Mouse (Mus musculus): ENCODE data around the gene Sec24a.

Sec24a gene

DNA sequence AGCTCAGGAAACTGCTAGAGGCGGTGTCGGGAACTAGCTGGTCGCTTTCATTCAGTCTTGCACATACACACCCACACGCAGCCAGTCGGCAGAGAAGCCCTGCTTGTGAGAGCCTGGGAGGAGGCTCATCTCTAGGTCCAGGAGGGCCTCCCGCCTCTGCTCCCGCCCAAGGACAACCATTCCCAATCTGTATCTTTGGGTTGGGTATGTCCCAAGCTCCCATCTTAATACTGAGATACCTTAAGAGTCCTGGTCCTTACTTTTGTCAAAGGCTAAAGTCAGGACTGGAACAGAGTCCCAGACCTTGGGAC lies 113.6 kb downstream of the Sec24a start:
- DNase-seq (ENCODE audit: low read depth, low spot score) = peak; percentile 71

DNA sequence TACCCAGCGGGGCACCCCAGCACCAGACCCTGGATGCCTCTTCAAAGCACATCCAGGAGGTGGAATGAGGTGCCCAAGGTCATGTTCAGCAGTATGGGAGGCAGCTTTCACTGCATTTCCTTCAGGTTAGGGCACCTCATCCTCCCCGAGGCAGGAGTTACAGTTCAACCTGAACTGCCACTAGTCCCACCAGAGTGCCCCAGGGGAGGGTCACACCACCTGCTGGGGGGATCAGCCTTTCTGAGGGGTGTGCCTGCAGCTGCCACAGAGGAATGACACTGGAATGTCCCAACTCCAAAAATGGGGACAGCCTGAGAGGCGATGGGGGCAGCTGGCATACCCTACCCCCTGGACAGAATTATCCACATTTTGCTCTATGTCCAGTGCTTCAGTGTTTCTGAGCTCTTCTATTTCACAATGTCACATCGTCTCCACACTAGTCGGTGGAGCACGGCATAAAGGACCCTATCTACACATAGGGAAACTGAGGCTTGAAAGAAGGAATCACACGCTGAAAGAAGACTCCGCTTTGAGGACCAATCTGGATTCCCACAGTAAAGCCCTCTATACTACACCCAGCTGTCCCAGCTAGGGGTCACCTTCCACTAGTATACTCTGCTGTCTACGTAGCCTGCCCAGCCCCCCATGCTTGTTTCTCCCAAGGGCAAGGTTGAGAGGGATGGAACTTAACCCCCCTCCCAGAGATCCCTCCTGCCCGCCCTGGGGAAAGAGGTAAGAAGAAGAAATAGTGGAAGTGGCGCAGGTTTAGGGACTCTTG lies 114.1 kb downstream of the Sec24a start:
- peak; percentile 70 for DNase-seq (ENCODE audit: low read depth, low spot score)

DNA sequence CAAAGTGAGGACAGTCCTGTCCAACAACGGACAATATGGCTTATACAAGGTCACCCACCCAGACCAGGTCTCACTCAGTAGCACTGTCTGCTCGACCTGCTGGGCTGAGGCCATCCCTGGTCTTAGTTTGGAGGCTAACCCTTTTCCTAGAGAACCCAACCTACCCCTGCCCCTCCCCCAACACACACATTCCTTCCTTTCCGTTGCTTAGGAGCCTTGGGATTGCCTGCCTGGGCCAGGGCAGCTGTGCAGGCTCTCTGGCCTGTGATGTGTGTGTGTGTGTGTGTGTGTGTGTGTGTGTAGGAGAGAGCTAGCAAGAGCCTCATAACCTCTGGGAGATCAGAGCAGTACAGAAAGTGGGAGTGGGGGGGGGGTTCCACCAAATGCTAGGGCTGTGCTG lies 114.9 kb downstream of the Sec24a start:
- DNase-seq (ENCODE audit: low read depth, low spot score) = peak; percentile 84

DNA sequence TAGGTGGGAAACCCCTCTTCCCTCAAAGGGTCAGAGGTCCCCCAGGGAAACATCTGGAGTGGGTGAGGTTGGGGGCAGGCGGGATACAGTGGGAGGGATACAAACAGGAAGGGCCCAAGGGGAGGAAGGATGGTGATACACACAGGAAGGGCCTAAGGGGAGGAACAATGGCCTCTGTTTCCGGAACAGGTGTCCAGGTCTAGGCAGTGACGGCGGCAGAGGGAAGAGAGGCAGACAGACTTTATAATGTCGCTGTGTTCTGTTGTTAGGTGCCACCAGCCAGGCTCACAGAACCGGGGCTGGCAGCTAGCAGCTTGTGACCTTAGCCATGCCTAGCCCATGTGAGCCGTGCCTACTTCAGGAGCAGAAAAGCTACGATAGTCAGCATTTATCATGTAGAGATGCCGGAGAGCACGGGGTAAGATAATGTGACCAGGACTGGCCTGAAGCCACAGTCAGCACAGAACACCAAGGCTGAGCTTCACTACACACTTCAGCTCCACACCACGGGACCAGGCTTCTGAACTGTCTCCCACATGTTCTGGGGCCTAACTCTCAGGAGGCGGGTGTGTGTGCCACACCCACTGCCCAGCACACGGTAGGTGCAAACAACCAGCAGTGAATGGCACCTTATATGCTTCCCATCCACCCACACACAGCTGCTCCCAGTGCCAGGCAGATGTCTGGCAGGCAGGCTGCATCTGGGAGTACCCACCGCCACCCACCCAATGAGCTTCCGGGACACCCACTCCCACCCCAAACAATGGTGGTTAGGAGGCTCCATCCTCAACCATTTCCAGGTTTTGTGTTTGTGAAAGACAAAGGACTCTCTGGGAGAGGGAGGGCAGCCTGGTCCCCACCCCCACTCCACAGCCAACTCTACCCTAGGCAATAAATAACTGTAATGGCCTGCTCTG lies 116.4 kb downstream of the Sec24a start:
- peak; percentile 76 for DNase-seq (ENCODE audit: low read depth, low spot score)

DNA sequence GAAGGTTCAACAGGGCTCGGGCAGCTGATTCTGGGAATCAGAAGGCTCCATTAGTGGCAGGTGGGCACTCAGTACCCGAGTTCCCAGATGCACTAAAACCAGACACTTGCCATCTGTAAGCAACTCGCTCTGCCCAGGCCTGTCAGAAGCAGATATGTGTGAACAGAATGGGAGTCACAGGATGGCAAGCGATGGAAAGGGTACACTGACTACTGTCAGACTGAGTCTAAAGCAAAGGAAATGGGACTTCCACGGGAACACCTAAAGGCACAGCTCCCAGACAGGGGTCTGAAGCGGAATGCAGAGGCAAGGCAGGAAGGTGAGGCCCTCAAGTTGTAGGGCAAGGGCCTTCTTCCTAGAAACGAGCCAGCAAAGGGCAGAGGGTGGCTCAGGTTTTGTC lies 117.2 kb downstream of the Sec24a start:
- DNase-seq (ENCODE audit: low read depth, low spot score) = no peak

DNA sequence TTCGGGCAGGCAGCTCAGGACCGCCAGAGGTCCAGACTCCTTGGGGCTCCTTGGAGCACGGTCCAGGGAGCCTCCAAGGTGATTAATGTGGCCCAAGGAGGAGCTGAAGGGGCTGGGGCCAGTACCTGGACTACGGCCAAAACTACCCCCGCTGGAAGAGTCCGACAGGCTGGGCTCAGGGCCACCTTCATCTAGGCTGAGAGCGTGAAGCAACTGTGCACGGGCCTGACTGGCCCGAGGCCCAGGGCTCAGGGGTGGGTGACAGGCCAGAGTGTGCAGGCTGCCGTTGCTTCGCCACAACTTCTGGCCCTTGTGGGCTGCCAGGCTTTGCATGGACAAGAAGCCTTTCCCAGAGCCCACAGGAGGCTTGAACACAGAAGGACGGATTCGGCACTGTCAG lies 118.1 kb downstream of the Sec24a start:
- no peak for DNase-seq (ENCODE audit: low read depth, low spot score)

DNA sequence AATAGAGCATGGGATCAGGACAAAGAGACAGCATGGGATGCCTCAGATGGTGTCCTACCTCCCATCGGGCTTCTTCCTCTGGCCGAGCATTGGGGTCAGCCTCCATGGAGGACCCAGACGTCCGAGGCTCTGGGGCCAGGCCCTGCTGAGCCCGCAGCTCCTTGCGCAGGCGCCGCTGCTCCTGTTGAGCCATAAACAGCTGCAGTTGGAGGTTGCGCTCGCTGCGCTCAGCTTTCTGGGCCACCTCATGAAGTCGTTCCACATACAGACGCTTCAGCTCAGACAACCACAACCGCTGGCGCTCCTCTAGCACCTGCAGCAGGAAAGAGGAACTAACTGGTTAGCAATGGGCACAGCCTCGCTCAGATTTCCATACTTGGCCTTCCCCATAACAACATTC lies 119.2 kb downstream of the Sec24a start:
- DNase-seq (ENCODE audit: low read depth, low spot score) = no peak

DNA sequence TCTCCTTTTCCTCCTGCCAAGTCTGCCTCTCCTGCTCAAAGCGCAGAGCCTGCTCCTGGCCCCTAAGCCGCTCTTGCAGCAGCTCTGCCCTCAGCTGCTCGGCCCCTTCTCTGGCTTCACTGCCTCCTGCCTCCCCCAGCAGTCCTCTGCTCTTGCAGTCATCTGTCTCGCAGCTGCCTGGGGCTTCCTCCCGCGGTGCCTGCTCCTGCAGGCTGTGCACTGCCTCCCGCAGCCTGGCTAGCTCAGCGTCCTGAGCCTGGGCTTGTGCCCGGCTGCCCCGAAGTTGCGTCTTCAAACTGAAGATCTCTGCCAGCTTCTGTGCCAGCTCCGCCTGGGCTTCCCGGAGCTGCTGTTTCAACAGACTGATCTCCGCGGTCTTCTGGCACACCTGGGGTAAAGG lies 119.7 kb downstream of the Sec24a start:
- DNase-seq (ENCODE audit: low read depth, low spot score) = no peak

DNA sequence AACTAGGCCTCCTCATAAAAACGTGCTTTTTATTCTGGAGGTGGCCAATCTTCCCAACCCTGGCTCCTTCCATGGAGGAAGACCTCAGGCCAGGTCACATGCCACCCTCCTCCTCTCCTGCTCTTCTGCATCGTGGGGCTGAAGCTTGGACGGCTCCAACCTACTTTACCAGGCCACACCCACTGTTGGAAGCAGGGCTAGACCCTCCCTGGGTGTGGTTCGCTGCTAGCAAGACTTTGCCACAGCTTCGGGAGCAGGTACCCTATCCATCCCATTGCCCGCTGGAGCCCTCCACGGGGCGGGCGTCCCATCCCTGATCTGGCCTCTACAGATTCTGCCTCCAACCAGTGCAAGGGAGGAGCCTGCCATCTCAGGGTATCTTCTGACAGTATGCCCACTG lies 120.2 kb downstream of the Sec24a start:
- peak; percentile 69 for DNase-seq (ENCODE audit: low read depth, low spot score)
